Mouse (Mus musculus): ENCODE data around the gene Kank4.

DNA sequence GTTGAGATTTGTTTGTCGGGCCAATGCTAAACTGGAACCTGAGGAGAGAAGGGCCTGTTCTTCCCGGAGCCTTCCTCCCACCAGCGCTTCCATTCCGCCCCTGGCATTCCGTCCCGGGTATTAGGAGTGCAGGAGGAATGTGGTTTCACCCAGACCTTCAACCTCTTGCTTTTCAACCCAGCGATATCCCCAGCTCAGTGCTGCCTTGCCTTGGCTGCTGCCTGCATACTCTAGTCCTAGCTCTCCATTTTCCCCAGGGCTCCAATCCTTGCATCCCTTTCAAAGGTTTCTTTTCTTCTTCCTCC lies 73.5 kb downstream of the Kank4 start:
- TF ChIP-seq NRF1 (IDR thresholded peaks at IDR 0.05; ENCODE audit: insufficient read depth, low read depth, low read length, poor library complexity, severe bottlenecking) (no peak), POLR2AphosphoS5 (IDR thresholded peaks at IDR 0.05; ENCODE audit: borderline replicate concordance, low read depth, low read length) (no peak), EP300 (IDR thresholded peaks at IDR 0.05; ENCODE audit: low read depth in 1 of 2, low read length in 2 of 2) (no peak), ZC3H11A (IDR thresholded peaks at IDR 0.05; ENCODE audit: low read depth, low read length) (no peak), POLR2A (IDR thresholded peaks at IDR 0.05; ENCODE audit: control insufficient read depth in 1 of 2, insufficient read depth in 1 of 2, low read depth in 1 of 2, low read length in 2 of 2, poor library complexity in 1 of 2) (no peak)
